Mouse (Mus musculus): ENCODE data around the gene Slc4a2.

The Slc4a2 gene

DNA sequence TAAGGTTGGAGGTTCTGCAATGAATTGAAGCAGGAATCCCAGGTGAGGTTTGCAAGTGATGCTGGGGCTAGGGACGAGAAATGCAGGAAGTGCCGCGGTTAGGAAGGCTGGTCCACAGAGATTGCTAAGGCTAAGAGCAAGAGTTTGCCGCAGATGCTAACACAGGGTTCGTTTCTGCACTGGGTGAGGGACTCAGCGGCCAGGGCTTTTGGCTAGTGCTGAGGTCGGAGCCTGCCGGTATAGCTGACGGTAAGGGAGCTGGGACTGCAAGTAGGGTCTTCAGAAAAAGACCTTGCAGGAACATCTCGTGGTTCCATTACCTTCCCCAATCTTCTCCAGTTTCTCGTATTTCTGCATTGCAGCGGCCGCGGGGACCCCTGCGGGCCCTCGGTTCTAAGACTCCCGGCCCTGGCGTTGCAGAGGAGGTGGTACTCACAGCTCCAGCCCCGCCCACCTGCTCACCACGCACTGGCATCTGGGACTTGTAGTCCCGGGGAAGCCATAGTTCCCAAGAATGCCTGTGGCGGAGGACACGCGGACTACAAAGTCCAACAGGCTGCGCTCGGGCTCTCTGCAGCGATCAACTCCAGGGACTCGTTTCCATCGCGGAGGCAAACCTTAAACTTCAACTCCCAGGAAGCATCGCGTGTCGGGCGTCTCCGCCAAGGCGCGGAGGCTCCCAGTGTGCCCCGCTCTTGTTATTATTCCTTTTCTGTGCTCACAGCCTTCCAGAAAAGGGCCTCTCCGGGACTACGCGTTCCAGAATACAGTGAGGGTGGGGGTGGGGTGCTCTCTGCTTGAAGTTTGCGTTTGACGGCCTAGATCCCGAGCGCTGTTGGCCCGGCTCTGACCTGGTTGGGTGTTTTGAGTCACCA lies at the start of gene Slc4a2, which contains the start of gene Cdk5:
Gene Slc4a2 (plus strand): TSS at position 709 of the 875 bp plus-strand sequence.
Gene Cdk5 (minus strand): TSS at position 402 of the 875 bp plus-strand sequence.
- no peaks in the 10 kb centered on the region for H3K36me3 ChIP-seq (ENCODE audit: control insufficient read depth, insufficient read depth, low read length, poor library complexity, severe bottlenecking)
- H3K27me3 ChIP-seq (ENCODE audit: control insufficient read depth, insufficient read depth, low read length, poor library complexity, severe bottlenecking) = no peaks in the 10 kb centered on the region
- peak; percentile 98 for DNase-seq (ENCODE audit: low read depth, low spot score)

DNA sequence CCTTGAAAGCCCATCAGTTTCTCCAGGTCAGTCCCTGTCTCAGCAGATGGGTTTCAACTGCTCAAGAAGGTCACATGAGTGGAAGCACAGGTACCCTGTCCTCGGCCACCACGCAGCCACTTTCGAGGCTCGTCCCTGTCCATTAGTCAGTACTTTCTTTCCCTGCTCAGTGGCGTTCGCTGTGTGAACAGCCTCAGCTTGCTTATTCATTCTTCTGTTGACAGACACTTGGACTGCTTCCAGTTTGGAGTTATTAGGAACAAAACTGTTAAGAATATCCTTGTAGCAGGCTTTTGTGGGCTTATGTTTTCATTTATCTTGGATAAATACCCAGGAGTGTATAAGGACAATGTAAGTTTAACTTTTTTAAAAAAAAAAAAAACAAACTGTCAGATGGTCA lies 49.4 kb upstream of the Slc4a2 start:
- no peaks in the 10 kb centered on the region for H3K27me3 ChIP-seq (ENCODE audit: control insufficient read depth, insufficient read depth, low read length, poor library complexity, severe bottlenecking)
- no peaks in the 10 kb centered on the region for H3K36me3 ChIP-seq (ENCODE audit: control insufficient read depth, insufficient read depth, low read length, poor library complexity, severe bottlenecking)
- no peak for DNase-seq (ENCODE audit: low read depth, low spot score)

DNA sequence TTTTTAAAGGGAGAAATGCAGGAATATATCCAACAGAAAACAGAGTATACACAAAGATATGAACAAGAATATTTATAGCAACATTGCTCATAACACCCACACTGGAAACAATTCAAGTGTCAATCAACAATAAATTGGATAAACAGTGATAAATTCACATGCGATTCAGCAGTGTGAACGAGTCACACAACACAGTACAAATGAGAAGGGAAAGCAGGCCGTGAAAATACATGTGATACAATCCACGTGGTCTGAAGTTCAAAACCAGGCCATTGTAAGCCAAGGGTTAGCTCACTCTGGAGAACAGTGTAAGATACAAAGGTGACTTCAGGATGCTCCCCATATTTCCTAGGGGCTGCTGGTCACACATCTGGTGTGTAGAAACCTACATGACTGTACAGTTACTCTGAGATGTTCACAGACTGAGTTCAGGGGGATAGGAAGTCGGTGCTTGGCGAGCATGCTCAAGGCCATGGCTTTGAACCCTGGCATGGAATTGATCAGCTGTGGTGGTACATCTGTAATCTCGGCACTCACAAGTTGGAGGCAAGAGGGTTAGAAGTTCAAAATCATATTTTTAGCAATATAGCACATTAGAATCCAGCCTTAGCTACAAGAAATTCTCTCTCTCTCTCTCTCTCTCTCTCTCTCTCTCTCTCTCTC lies 48.8 kb upstream of the Slc4a2 start:
- H3K36me3 ChIP-seq (ENCODE audit: control insufficient read depth, insufficient read depth, low read length, poor library complexity, severe bottlenecking) = no peaks in the 10 kb centered on the region
- DNase-seq (ENCODE audit: low read depth, low spot score) = no peak

DNA sequence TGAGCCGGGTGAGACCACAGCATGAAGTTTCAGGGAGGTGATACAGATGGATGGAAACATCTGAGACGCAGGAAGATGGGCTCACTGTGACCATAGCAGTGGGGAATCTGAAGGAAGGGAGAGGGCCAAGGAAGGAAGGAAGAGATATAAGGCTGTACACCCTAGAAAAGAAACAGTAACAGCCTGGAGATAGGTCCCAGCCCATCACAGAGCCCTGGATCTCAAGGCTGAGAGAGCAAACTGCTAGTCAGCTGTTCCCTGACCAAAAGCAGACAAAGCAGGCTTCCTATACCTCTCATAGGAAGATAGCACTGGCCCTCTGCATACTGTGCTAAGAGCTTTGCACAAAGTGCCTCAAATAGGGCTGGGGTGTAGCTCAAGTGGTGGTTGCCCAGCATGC lies 44.9 kb upstream of the Slc4a2 start:
- H3K27me3 ChIP-seq (ENCODE audit: control insufficient read depth, insufficient read depth, low read length, poor library complexity, severe bottlenecking) = no peaks in the 10 kb centered on the region
- H3K36me3 ChIP-seq (ENCODE audit: control insufficient read depth, insufficient read depth, low read length, poor library complexity, severe bottlenecking) = no peaks in the 10 kb centered on the region
- no peak for DNase-seq (ENCODE audit: low read depth, low spot score)

More for the DNA sequence above, 48.8 kb upstream of the Slc4a2 start:
- H3K27me3 ChIP-seq (ENCODE audit: control insufficient read depth, insufficient read depth, low read length, poor library complexity, severe bottlenecking) = no peaks in the 10 kb centered on the region

DNA sequence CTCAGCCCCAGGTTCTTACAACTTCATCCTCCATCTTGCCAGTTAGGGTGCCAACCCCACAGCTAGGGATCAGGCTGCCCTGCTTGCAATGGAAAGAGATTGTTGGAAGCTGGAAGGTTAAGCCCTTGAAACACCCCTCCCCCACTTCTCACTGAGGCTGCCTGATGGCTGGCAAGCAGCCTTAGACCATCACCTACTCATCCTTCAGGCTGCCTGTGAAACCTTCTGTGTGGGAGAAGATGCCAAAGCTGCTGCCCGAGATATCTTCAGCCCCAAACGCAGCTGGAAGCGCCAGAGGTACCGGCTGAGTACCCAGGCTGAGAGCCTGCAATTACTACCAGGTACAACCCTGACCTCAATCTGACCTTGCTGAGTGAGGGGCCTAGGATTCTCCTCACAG lies 44.1 kb upstream of the Slc4a2 start:
- no peak for DNase-seq (ENCODE audit: low read depth, low spot score)
- Histone ChIP-seq H3K36me3 (ENCODE audit: control insufficient read depth, insufficient read depth, low read length, poor library complexity, severe bottlenecking) (no peaks in the 10 kb centered on the region), H3K27me3 (ENCODE audit: control insufficient read depth, insufficient read depth, low read length, poor library complexity, severe bottlenecking) (no peaks in the 10 kb centered on the region)

DNA sequence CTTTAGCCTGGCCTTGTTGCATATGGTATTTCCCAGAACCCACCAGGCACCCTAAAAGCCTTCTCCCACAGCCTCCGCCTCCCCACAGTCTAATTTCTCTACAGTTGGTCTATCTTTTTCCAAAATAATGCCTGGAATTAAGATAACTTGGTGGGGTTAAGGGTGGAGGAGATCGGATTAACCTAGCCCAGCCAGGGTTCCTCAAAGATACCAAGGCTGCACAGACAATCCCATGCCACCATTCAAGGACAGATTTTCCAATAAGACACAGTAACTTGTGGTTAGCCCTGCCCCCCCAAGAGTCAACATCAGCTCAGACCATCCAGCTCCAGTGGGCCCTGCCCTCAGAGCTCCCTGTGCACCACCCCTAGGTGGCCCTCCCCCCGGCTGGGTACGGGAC lies 43.1 kb upstream of the Slc4a2 start:
- DNase-seq (ENCODE audit: low read depth, low spot score) = no peak

DNA sequence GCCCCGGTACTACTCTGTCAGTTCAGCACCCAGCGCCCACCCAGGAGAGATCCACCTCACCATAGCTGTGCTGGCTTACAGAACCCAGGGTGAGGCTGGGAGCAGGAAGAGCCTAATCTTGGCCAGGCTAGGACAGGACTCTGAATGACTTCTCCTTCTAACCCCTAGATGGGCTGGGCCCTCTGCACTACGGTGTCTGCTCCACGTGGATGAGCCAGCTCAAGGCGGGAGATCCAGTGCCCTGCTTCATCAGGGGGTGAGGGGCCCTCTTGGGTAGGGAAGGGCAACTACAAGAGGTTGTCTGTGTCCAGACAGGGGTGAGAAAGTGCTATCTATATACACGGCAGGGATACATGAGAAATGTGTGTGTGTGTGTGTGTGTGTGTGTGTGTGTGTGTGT lies 42.2 kb upstream of the Slc4a2 start:
- H3K27me3 ChIP-seq (ENCODE audit: control insufficient read depth, insufficient read depth, low read length, poor library complexity, severe bottlenecking) = no peaks in the 10 kb centered on the region
- no peak for DNase-seq (ENCODE audit: low read depth, low spot score)
- no peaks in the 10 kb centered on the region for H3K36me3 ChIP-seq (ENCODE audit: control insufficient read depth, insufficient read depth, low read length, poor library complexity, severe bottlenecking)

More for the DNA sequence above, 43.1 kb upstream of the Slc4a2 start:
- H3K36me3 ChIP-seq (ENCODE audit: control insufficient read depth, insufficient read depth, low read length, poor library complexity, severe bottlenecking) = no peaks in the 10 kb centered on the region
- no peaks in the 10 kb centered on the region for H3K27me3 ChIP-seq (ENCODE audit: control insufficient read depth, insufficient read depth, low read length, poor library complexity, severe bottlenecking)

DNA sequence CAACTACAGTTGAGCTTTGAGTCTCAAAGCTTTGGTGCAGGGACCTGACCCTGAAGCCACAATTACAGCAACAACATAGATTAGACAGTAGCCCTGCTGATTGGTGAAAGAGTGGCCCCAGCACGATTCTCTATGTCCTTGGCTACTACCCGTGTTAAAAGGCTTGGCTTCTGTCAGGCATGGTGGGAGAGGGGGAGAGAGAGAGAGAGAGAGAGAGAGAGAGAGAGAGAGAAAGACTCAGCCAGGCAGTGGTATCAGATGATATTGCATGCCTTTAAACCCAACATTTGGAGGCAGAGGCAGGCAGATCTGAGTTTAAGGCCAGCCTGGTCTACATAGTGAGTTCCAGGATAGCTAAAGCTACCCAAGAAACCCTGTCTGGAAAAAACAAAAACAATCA lies 41.6 kb upstream of the Slc4a2 start:
- H3K27me3 ChIP-seq (ENCODE audit: control insufficient read depth, insufficient read depth, low read length, poor library complexity, severe bottlenecking) = no peaks in the 10 kb centered on the region
- DNase-seq (ENCODE audit: low read depth, low spot score) = no peak
- no peaks in the 10 kb centered on the region for H3K36me3 ChIP-seq (ENCODE audit: control insufficient read depth, insufficient read depth, low read length, poor library complexity, severe bottlenecking)

DNA sequence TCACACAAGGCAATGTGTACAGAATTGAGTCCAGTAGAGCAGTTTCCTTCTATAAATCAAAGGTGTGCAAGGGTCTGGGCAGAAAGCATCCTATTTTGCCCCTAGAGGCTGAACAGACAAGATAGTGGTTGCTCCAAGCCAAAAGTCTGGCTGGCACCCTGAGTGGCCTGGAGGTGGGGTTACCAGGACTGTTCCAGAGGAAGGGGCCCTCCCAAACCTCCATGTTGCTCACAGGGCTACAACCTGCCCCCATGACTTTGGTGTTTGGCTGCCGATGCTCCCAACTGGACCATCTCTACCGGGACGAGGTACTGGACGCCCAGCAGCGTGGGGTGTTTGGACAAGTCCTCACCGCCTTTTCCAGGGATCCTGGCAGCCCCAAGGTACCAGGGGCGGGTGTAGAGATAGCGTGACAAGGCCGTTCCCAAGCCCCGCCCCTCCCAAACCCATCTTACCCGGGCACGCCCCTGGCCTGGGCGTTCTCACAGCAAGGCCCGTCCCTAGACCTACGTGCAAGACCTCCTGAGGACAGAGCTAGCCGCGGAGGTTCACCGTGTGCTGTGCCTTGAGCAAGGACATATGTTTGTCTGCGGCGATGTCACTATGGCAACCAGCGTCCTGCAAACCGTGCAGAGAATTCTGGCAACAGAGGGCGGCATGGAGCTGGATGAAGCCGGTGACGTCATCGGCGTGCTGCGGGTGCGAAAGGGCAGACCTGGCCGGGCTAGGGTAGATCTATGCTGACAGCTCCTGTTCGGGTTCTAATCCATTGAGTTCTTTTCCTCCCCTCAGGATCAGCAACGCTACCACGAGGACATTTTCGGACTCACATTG lies 40.4 kb upstream of the Slc4a2 start:
- no peaks in the 10 kb centered on the region for H3K36me3 ChIP-seq (ENCODE audit: control insufficient read depth, insufficient read depth, low read length, poor library complexity, severe bottlenecking)
- DNase-seq (ENCODE audit: low read depth, low spot score) = peak; percentile 96
- H3K27me3 ChIP-seq (ENCODE audit: control insufficient read depth, insufficient read depth, low read length, poor library complexity, severe bottlenecking) = no peaks in the 10 kb centered on the region

DNA sequence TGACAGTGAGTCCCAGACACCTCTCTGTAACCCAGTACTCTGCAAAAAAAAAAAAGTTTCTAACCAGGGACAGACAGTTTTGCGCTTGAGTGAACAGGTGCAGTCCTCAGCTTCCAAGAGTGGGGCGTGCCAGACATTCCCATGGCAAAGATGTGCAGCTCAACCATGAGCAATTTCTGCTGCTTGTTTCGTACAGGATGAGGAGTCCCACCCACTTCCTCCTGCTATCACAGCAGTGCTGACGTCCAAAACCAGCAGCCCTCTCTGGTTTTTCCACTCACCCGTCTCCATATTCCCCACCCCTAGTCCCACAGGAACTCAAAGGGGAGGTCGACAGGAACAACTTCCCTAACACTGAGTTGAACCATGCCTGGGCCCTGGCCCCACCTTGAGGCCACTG lies 39.2 kb upstream of the Slc4a2 start:
- H3K27me3 ChIP-seq (ENCODE audit: control insufficient read depth, insufficient read depth, low read length, poor library complexity, severe bottlenecking) = no peaks in the 10 kb centered on the region
- DNase-seq (ENCODE audit: low read depth, low spot score) = peak; percentile 66
- H3K36me3 ChIP-seq (ENCODE audit: control insufficient read depth, insufficient read depth, low read length, poor library complexity, severe bottlenecking) = no peaks in the 10 kb centered on the region

DNA sequence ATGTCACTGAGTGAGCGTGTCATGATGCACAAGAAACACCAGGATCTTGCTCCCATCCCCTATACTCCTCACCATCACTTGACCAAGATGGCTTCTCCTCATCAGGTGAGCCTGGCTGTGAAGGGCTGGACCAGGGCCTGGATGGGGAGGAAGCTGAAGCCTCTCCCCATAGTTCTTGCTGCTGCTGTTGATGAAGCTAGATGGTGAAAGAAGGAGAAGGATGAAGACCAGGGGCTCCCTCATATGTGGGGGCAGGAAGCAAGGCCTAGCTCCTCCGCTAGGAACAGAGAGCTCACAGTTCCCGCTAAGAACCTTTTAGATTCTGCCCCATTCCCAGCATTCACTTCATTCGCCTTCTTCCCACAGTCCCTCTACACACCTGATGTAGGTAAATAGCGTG lies 38.3 kb upstream of the Slc4a2 start:
- Histone ChIP-seq H3K36me3 (ENCODE audit: control insufficient read depth, insufficient read depth, low read length, poor library complexity, severe bottlenecking) (no peaks in the 10 kb centered on the region), H3K27me3 (ENCODE audit: control insufficient read depth, insufficient read depth, low read length, poor library complexity, severe bottlenecking) (no peaks in the 10 kb centered on the region)
- no peak for DNase-seq (ENCODE audit: low read depth, low spot score)

DNA sequence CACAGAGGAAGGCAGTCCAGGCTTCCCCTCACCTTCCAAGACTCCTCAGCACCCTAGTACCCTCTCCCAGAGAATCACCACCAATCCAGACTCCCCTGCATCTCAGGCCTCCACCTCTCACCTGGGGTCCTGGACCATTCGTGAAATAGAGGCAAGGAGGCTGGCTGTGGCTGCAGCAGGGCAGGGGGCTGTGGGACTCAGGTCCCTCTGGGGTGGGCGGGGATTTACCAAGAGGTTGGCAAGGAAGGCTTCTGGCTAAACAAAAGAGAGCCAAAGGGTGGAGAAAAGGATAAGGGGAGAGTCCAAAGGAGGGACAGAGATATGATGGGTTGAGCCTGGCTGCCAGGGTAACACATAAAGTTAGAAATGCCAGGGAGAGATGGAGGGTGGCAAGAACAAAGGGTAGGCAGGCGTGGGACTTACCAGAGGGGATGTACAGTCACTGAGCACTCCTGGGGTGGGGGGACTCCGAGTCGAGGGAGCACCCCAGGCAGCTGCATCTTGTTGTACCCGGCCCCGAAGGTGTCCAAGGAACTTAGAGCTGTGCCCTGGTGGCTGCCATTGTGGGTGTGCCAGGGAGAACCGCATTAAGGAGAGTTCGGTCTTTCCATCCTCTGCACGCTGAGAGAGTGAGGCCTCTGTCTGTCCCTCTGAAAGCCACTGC lies 37.6 kb upstream of the Slc4a2 start:
- H3K27me3 ChIP-seq (ENCODE audit: control insufficient read depth, insufficient read depth, low read length, poor library complexity, severe bottlenecking) = no peaks in the 10 kb centered on the region
- no peak for DNase-seq (ENCODE audit: low read depth, low spot score)
- H3K36me3 ChIP-seq (ENCODE audit: control insufficient read depth, insufficient read depth, low read length, poor library complexity, severe bottlenecking) = no peaks in the 10 kb centered on the region

DNA sequence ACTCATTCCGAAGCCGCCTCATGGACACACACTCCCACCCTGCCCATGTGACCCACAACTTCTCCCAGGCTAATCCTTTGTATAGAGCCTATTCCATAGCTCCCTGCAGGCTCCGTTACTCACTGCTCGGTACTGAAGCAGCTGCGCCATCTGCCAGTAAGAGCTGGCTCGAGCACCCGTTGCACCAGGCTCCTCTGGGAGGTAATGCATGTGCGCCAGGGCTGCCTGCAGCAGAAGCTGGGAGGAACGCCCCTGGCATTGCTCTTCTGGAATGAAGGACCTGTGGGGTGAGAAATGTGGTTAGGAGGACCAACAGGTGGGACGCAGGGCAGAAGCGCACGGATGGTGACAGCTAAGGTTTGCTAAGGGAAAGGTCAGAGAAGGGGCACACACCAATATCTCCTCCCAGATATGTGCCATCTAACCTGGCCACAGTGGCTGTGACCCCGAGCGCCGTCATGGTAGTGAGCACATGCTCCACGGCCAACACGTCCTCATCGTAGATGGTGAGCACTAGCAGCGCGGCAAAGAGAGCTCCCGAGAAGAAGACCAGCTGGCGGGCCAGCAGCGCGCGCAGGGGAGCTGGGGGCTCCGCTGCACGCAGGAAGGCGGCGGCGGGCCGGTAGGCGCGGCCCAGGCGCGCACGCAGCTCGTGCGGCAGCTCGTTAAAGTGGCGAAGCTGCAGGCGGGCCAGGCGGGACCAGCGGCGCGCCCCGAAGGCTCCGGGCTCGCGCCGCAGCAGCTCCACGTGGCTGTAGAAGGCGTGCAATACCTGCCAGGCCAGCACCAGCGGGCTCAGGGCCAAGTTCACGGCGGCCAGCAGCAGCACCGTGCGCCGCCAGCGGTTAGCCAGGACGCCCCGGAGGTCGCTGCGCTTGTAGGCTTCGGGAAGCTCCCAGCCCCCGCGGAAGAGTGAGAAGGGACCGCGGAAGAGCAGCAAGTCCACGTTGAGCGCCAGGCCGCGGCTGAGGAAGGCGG lies 36.1 kb upstream of the Slc4a2 start:
- no peaks in the 10 kb centered on the region for H3K27me3 ChIP-seq (ENCODE audit: control insufficient read depth, insufficient read depth, low read length, poor library complexity, severe bottlenecking)
- peak; percentile 24 for DNase-seq (ENCODE audit: low read depth, low spot score)
- H3K36me3 ChIP-seq (ENCODE audit: control insufficient read depth, insufficient read depth, low read length, poor library complexity, severe bottlenecking) = no peaks in the 10 kb centered on the region
